Mouse (Mus musculus): ENCODE results near the gene Il1rn.

DNA sequence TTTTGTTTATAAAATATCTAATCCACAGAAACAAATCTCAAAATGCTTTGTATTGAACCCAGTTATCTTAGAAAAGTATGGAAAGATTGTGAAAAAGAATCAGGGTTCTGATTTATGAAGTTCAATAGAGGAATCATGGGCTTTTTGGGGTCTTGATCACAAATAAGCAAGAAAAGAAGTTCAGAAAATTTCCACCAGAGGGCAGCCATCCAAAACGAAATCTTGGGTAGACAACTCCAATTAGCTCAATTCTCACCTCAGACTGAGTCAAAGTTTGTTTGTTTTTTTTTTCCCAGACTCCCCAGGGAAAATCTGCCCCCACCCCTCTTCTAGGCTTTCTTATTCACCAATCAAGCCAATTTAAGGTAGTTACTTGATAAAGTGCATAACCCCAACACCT, 21.0 kb downstream of the Il1rn start:
- TF ChIP-seq CTCF (IDR thresholded peaks at IDR 0.05; ENCODE audit: extremely low read depth, insufficient read depth, low read length), result no peak
- no peak for TF ChIP-seq POLR2A (IDR thresholded peaks at IDR 0.05; ENCODE audit: extremely low read depth, insufficient read depth, low read length)

Measured in cortical plate, adult 2 months (tissue).